Mouse (Mus musculus) midbrain, postnatal 0 days (tissue): ENCODE measurements around the gene Tnfrsf14. TPM values are rescaled to one million over a fixed set of nuclear protein-coding genes. Genes with fewer than 3 reads are reported as not detected.

ENCODE experiments used
- ATAC-seq: fragments of 200-750 bp; cut with Nextera tagmentation; 2 replicates; pipeline ENCODE4 v1.8.0; 2017; ENCODE audit warnings: moderate number of reproducible peaks, mild to moderate bottlenecking, moderate TSS enrichment, moderate library complexity; ENCODE audit not compliant: low FRiP score
- DNase-seq: peaks from one replicate; pipeline ENCODE4 v3.0.0-alpha.2; 2015; ENCODE audit warnings: low spot score
- H3K27ac ChIP-seq: fragments of 300-500 bp; sonication (generic); 2 replicates; pipeline ENCODE4 v1.5.1; 2014; ENCODE audit warnings: low read depth, mild to moderate bottlenecking, low read length, mixed read lengths
- H3K27me3 ChIP-seq: fragments of 300-500 bp; sonication (generic); 2 replicates; pipeline ENCODE4 v1.6.1; 2014; ENCODE audit warnings: low read length, control low read depth, mixed read lengths; ENCODE audit not compliant: insufficient read depth
- H3K36me3 ChIP-seq: fragments of 300-500 bp; sonication (generic); 2 replicates; pipeline ENCODE4 v1.6.1; 2014; ENCODE audit warnings: low read length, control low read depth, mixed read lengths; ENCODE audit not compliant: insufficient read depth
- H3K4me1 ChIP-seq: fragments of 300-500 bp; sonication (generic); 2 replicates; pipeline ENCODE4 v1.6.1; 2014; ENCODE audit warnings: mild to moderate bottlenecking, control low read depth, antibody characterized with exemption, low read length, mixed read lengths; ENCODE audit not compliant: insufficient read depth
- H3K4me2 ChIP-seq: fragments of 300-500 bp; sonication (generic); 2 replicates; pipeline ENCODE4 v1.6.1; 2014; ENCODE audit warnings: low read depth, mild to moderate bottlenecking, low read length, mixed read lengths; ENCODE audit not compliant: poor library complexity, severe bottlenecking
- H3K4me3 ChIP-seq: fragments of 300-500 bp; sonication (generic); 2 replicates; pipeline ENCODE4 v1.5.1; 2014; ENCODE audit warnings: low read depth, mild to moderate bottlenecking, low read length, moderate library complexity
- H3K9ac ChIP-seq: fragments of 300-500 bp; sonication (generic); replicated peaks from 2 replicates; pipeline ENCODE4 v1.6.1; 2014; ENCODE audit warnings: mild to moderate bottlenecking, low read length, moderate library complexity, mixed read lengths; ENCODE audit not compliant: poor library complexity, severe bottlenecking
- H3K9me3 ChIP-seq: fragments of 300-500 bp; sonication (generic); 2 replicates; pipeline ENCODE4 v1.6.1; 2016; ENCODE audit warnings: low read length, control low read depth
- CTCF ChIP-seq: IDR thresholded peaks from 2 replicates; pipeline ENCODE4 v1.5.1; 2016; ENCODE audit warnings: antibody characterized with exemption, mild to moderate bottlenecking
- WGBS: fragments of 180-500 bp; shearing (Covaris S2); extraction: QIAGEN DNeasy Blood & Tissue Kit; methylation state at CpG from one replicate; pipeline ENCODE4 v1.1.7; 2014; 5-methylcytosine and 5-hydroxymethylcytosine counted together
- polyA plus RNA-seq: library from polyadenylated mRNA; unstranded; fragments of >200 nt; fragmentation: Nextera tagmentation; extraction: Ambion mirVana; gene quantifications from 2 replicates; pipeline ENCODE4 v1.2.1, GENCODE M21; 2015
- total RNA-seq: library from RNA; depleted of rRNA; stranded (reverse); fragments of >200 nt; gene quantifications from 2 replicates; pipeline ENCODE4 v1.2.3, GENCODE M21; 2014

The Tnfrsf14 gene
- total and polyA plus RNA-seq, 2 experiments from 2014 or later: 1.1 TPM; not detected in 1

GRCm38 (mm10) chr4:154915286-154915685 lies 13.1 kb downstream of the Tnfrsf14 start:
- TF ChIP-seq CTCF: no peak
- ATAC-seq (no peak), DNase-seq (no peak)
- Histone ChIP-seq H3K27ac (no peak overlapping the region), H3K27me3 (no peaks in the 10 kb centered on the region), H3K4me2 (no peak overlapping the region), H3K9me3 (no peaks in the 10 kb centered on the region), H3K4me3 (no peak overlapping the region), H3K36me3 (no peaks in the 10 kb centered on the region), H3K9ac (no peak overlapping the region), H3K4me1 (no peaks in the 10 kb centered on the region)
- WGBS: 85% methylated on average over 10 of the region's 10 CpGs

GRCm38 (mm10) chr4:154914707-154915106 lies 13.7 kb downstream of the Tnfrsf14 start:
- Histone ChIP-seq H3K27ac (no peak overlapping the region), H3K4me2 (no peak overlapping the region), H3K9ac (no peak overlapping the region), H3K4me1 (no peaks in the 10 kb centered on the region), H3K36me3 (no peaks in the 10 kb centered on the region), H3K4me3 (no peak overlapping the region), H3K27me3 (no peaks in the 10 kb centered on the region), H3K9me3 (no peaks in the 10 kb centered on the region)
- no peak for TF ChIP-seq CTCF
- 90% methylated on average over 3 of the region's 3 CpGs for WGBS
- DNase-seq (no peak), ATAC-seq (no peak)

GRCm38 (mm10) chr4:154914252-154914651 lies 14.1 kb downstream of the Tnfrsf14 start:
- H3K9ac ChIP-seq: no peak overlapping the region
- WGBS: 96% methylated on average over 4 of the region's 4 CpGs
- no peaks in the 10 kb centered on the region for H3K27me3 ChIP-seq
- no peak overlapping the region for H3K27ac ChIP-seq
- no peak for TF ChIP-seq CTCF
- no peak overlapping the region for H3K4me3 ChIP-seq
- H3K9me3 ChIP-seq: no peaks in the 10 kb centered on the region
- no peak for ATAC-seq
- DNase-seq: no peak
- no peak overlapping the region for H3K4me2 ChIP-seq
- H3K4me1 ChIP-seq: no peaks in the 10 kb centered on the region
- H3K36me3 ChIP-seq: no peaks in the 10 kb centered on the region

- no peak for ATAC-seq
- Histone ChIP-seq H3K27ac (no peak overlapping the region), H3K9ac (no peak overlapping the region), H3K4me2 (no peak overlapping the region), H3K4me1 (no peaks in the 10 kb centered on the region), H3K9me3 (no peaks in the 10 kb centered on the region), H3K4me3 (no peak overlapping the region), H3K27me3 (no peaks in the 10 kb centered on the region), H3K36me3 (no peaks in the 10 kb centered on the region)
- no peak for TF ChIP-seq CTCF
- DNase-seq: no peak
- WGBS: 96% methylated on average over 3 of the region's 3 CpGs
Observed at GRCm38 (mm10) chr4:154913845-154914244, 14.5 kb downstream of the Tnfrsf14 start.

GRCm38 (mm10) chr4:154911644-154912043 lies 16.7 kb downstream of the Tnfrsf14 start:
- Histone ChIP-seq H3K4me3 (no peak overlapping the region), H3K9me3 (no peaks in the 10 kb centered on the region), H3K27ac (no peak overlapping the region), H3K27me3 (no peaks in the 10 kb centered on the region), H3K4me1 (no peaks in the 10 kb centered on the region), H3K9ac (no peak overlapping the region), H3K4me2 (no peak overlapping the region), H3K36me3 (no peaks in the 10 kb centered on the region)
- DNase-seq (no peak), ATAC-seq (no peak)
- 60% methylated on average over 2 of the region's 2 CpGs for WGBS
- TF ChIP-seq CTCF: no peak

GRCm38 (mm10) chr4:154910606-154911522 lies 17.5 kb downstream of the Tnfrsf14 start:
- Histone ChIP-seq H3K27ac (no peak overlapping the region), H3K9ac (no peak overlapping the region), H3K4me1 (no peaks in the 10 kb centered on the region), H3K4me2 (no peak overlapping the region), H3K4me3 (no peak overlapping the region), H3K9me3 (no peaks in the 10 kb centered on the region), H3K36me3 (no peaks in the 10 kb centered on the region), H3K27me3 (no peaks in the 10 kb centered on the region)
- 13% methylated on average over 15 of the region's 15 CpGs for WGBS
- ATAC-seq: no peak
- TF ChIP-seq CTCF: no peak
- no peak for DNase-seq
